Mouse (Mus musculus): ENCODE measurements at regions not wholly inside any gene's neighbourhood (a gene's known extent, or its start where the extent isn't known, plus 50 kb on each side); places are given as distances from the start of the nearest gene placed in this dataset.
A peak's percentile ranks its signal among the peaks of the same experiment; 100 is the strongest.

DNA sequence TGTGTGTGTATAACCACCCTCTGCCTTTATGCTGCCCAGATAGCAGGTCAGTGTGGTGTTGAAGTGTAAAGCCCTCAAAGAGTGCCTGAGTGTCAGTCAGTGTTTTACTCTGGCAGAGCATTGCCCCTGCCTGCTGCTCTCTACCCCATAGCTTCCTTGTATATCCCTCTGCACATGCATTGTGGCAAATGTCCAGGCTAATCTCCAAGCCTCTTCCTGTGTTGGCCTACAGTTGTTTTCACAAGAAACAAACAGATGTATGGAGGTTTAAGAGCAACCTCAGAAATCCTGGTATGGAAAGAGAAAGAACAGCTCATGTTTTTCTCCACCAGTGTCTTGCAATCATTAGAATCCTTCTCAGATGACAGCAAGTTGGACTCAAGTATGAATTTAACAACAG, 201.0 kb upstream of the Id2 start:
- Histone ChIP-seq H3K4me3 (no peak overlapping the region), H3K27ac (no peak overlapping the region), H3K27me3 (ENCODE audit: control insufficient read depth, insufficient read depth, low read length) (no peaks in the 10 kb centered on the region), H3K9ac (ENCODE audit: low read depth, low read length) (no peak overlapping the region), H3K36me3 (ENCODE audit: control insufficient read depth, insufficient read depth, low read length) (no peaks in the 10 kb centered on the region), H3K4me1 (ENCODE audit: control insufficient read depth, insufficient read depth, low read length) (no peaks in the 10 kb centered on the region; the same call in none of the 2 replicates), H3K79me2 (replicated peaks; ENCODE audit: control insufficient read depth, insufficient read depth, low read length) (no peaks in the 10 kb centered on the region)
- DNase-seq: no peak
- TF ChIP-seq EP300 (IDR thresholded peaks at IDR 0.05; ENCODE audit: insufficient read depth, low read depth, low read length) (no peak), POLR2A (IDR thresholded peaks at IDR 0.05; ENCODE audit: insufficient read depth, low read depth, low read length) (no peak)
- intact Hi-C loops (cut with DNase I): no loop called here

DNA sequence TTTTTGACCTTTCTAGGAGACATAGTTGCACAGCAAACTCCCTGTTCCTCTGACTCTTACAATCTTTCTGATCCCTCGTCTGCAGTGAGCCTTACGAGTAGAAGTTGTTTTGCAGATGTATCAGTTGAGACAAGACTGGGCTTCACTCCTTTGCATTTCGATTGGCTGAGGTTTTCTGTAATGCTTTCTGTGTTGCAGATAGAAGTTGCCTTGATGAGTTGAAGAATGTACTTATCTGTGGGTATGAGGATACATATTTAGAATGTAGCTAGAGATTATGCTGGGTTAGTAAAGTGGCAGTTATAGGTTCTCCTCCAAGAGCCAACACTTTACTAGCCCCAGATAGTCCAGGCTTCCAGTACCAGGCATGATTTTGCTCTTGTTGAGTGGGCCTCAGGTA, 199.7 kb upstream of the Id2 start:
- Histone ChIP-seq H3K36me3 (ENCODE audit: control insufficient read depth, insufficient read depth, low read length) (no peaks in the 10 kb centered on the region), H3K9ac (ENCODE audit: low read depth, low read length) (no peak overlapping the region), H3K4me1 (ENCODE audit: control insufficient read depth, insufficient read depth, low read length) (no peaks in the 10 kb centered on the region; the same call in none of the 2 replicates), H3K4me3 (no peak overlapping the region), H3K79me2 (replicated peaks; ENCODE audit: control insufficient read depth, insufficient read depth, low read length) (no peaks in the 10 kb centered on the region), H3K27ac (no peak overlapping the region), H3K27me3 (ENCODE audit: control insufficient read depth, insufficient read depth, low read length) (no peaks in the 10 kb centered on the region)
- WGBS: 86% methylated on average over 3 of the region's 3 CpGs
- no peak for TF ChIP-seq POLR2A (IDR thresholded peaks at IDR 0.05; ENCODE audit: insufficient read depth, low read depth, low read length)
- no peak for DNase-seq
- intact Hi-C loops (cut with DNase I): no loop called here

DNA sequence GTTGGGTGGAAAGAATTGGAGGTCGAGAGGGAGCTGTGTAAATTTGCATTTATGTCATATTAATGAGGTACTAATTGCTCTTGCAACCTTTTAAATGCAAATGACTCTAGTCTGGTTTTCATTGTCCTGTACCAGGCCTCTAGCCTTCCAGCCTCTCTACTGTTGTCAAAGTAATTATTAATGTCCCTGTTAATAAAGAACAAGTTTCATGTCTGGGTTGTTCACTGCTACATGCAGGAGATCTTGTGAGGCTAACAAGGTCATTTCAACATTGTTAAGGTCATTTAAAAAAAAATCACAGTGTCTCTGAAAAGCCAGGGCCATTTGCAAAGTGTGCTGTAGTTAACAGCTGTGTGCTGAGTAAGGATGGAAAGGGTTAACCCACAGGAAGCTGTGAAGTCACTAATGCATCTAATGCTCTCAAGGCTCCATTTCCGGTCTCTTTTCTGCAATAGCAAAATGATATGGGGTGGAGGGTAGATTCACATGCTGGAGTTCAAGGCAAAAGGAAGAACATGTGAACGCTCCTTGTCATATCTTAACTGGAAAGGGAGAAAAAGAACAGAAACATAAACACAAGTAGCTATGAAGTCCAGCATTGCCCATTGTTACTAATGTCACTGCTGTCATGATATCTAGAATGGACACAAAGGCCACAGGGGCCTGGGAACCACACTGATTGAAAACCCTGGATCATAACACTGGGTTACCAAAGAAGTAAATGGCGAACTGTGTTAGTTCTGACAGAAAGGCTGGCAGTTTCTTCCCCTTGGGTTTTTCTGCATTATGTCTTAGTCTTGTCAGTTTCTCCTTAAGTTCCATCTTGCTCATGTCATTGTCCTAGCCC, 197.5 kb upstream of the Id2 start:
- Histone ChIP-seq H3K9ac (ENCODE audit: low read depth, low read length) (no peak overlapping the region), H3K4me1 (ENCODE audit: control insufficient read depth, insufficient read depth, low read length) (no peaks in the 10 kb centered on the region; the same call in 1 of the 2 replicates), H3K4me3 (no peak overlapping the region), H3K27ac (no peak overlapping the region), H3K27me3 (ENCODE audit: control insufficient read depth, insufficient read depth, low read length) (no peaks in the 10 kb centered on the region), H3K36me3 (ENCODE audit: control insufficient read depth, insufficient read depth, low read length) (no peaks in the 10 kb centered on the region), H3K79me2 (replicated peaks; ENCODE audit: control insufficient read depth, insufficient read depth, low read length) (no peaks in the 10 kb centered on the region)
- intact Hi-C loops (cut with DNase I): no loop called here
- TF ChIP-seq POLR2A (IDR thresholded peaks at IDR 0.05; ENCODE audit: insufficient read depth, low read depth, low read length): no peak
- no peak for TF ChIP-seq EP300 (IDR thresholded peaks at IDR 0.05; ENCODE audit: insufficient read depth, low read depth, low read length)
- TF ChIP-seq CTCF (IDR thresholded peaks at IDR 0.05): no peak
- no peak for DNase-seq
- 55% methylated on average over 4 of the region's 4 CpGs for WGBS

DNA sequence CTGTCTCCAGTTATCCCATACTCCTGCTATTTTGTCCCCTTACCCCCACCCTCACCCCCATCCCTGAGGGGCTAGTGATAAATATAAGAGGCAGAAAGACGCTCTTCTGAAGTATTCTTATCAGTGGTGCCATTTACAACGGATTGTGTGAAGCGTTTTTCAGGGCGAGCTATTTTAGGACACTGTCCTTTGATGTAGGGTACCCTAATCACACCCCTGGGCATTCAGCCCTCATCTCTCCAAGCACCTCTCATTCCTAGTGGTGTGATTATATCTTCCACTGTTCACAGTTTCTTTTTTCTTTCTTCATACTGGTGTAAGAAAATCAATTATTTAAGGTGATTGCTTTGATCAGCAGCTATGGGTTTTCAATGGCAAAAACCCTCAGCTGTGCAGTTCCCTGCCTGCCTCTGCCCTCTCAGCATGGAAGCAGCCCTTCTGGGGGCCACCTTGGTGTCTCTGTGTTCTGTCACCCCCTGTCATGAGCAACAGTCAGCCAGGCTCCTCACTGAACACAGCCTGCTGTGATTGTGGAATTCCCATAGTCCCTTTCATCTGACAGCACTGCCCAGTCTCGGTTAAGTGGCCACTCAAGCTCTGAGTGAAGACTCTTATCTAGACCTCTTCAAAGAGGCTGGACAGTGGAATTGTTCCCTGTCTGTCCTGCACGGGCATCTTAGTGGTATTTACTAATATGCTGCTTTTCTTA, 196.7 kb upstream of the Id2 start:
- WGBS: 48% methylated on average over 6 of the region's 6 CpGs
- Histone ChIP-seq H3K4me3 (no peak overlapping the region), H3K27me3 (ENCODE audit: control insufficient read depth, insufficient read depth, low read length) (no peaks in the 10 kb centered on the region), H3K4me1 (ENCODE audit: control insufficient read depth, insufficient read depth, low read length) (no peaks in the 10 kb centered on the region; the same call in 1 of the 2 replicates), H3K27ac (no peak overlapping the region), H3K36me3 (ENCODE audit: control insufficient read depth, insufficient read depth, low read length) (no peaks in the 10 kb centered on the region), H3K9ac (ENCODE audit: low read depth, low read length) (no peak overlapping the region), H3K79me2 (replicated peaks; ENCODE audit: control insufficient read depth, insufficient read depth, low read length) (no peaks in the 10 kb centered on the region)
- intact Hi-C loops (cut with DNase I): no loop called here
- no peak for DNase-seq
- TF ChIP-seq EP300 (IDR thresholded peaks at IDR 0.05; ENCODE audit: insufficient read depth, low read depth, low read length) (no peak), CTCF (IDR thresholded peaks at IDR 0.05) (no peak), POLR2A (IDR thresholded peaks at IDR 0.05; ENCODE audit: insufficient read depth, low read depth, low read length) (no peak)

DNA sequence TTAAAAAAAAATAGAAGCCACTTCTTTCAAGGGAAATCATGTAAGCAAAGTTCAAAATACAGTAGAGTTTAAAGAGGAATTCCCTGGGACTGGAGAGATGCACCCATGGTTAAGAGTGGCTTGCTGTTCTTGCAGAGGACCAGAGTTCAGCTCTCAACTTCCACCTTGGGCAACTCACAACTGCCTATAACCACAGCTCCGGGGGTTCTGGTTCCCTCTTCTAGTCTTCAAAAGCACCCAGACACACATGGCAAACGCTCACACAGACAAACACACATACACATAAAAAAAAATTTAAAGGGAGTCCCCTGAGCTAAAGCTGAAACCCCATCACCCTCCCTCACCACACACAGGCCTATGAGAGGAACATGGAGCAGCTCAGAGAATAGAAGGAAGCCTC, 192.4 kb upstream of the Id2 start:
- WGBS: 97% methylated on average over 2 of the region's 2 CpGs
- no peak for TF ChIP-seq POLR2A (IDR thresholded peaks at IDR 0.05; ENCODE audit: insufficient read depth, low read depth, low read length)
- TF ChIP-seq EP300 (IDR thresholded peaks at IDR 0.05; ENCODE audit: insufficient read depth, low read depth, low read length): no peak
- TF ChIP-seq CTCF (IDR thresholded peaks at IDR 0.05): no peak
- Histone ChIP-seq H3K27me3 (ENCODE audit: control insufficient read depth, insufficient read depth, low read length) (no peaks in the 10 kb centered on the region), H3K36me3 (ENCODE audit: control insufficient read depth, insufficient read depth, low read length) (no peaks in the 10 kb centered on the region), H3K4me1 (ENCODE audit: control insufficient read depth, insufficient read depth, low read length) (no peaks in the 10 kb centered on the region; the same call in 1 of the 2 replicates), H3K4me3 (no peak overlapping the region), H3K27ac (no peak overlapping the region), H3K79me2 (replicated peaks; ENCODE audit: control insufficient read depth, insufficient read depth, low read length) (no peaks in the 10 kb centered on the region), H3K9ac (ENCODE audit: low read depth, low read length) (no peak overlapping the region)
- intact Hi-C loops (cut with DNase I): no loop called here
- DNase-seq: no peak

DNA sequence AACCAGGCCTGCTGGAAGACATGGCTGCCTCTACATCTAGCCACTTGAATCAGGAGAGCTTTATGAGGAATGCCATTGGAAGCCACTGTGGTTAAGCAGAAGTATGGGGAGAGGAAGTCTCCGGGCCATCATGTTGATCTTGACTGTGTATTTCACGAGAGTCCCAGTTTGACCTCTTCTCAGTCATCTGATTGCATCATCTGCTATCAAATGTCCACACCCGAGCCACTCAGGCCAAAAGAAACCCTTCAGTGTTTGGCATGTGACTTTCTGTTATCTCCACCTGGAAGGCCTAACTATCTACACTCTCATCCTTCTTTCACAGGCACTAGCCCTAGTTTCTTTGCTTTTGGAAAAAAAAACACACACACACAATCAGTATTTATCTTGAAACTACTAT, 186.9 kb upstream of the Id2 start:
- H3K9ac ChIP-seq (ENCODE audit: low read depth, low read length): no peak overlapping the region
- no peaks in the 10 kb centered on the region for H3K79me2 ChIP-seq (replicated peaks; ENCODE audit: control insufficient read depth, insufficient read depth, low read length)
- no peak overlapping the region for H3K4me3 ChIP-seq
- H3K27ac ChIP-seq: no peak overlapping the region
- intact Hi-C loops (cut with DNase I): no loop called here
- DNase-seq: peak in 1 of 2 experiments; percentile 17
- 47% methylated on average over 3 of the region's 3 CpGs for WGBS
- peaks cover 1% of the 10 kb centered on the region; the same call in 1 of the 2 replicates for H3K27me3 ChIP-seq (ENCODE audit: control insufficient read depth, insufficient read depth, low read length)
- H3K36me3 ChIP-seq (ENCODE audit: control insufficient read depth, insufficient read depth, low read length): no peaks in the 10 kb centered on the region
- no peaks in the 10 kb centered on the region for H3K4me1 ChIP-seq (ENCODE audit: control insufficient read depth, insufficient read depth, low read length)
- no peak for TF ChIP-seq POLR2A (IDR thresholded peaks at IDR 0.05; ENCODE audit: insufficient read depth, low read depth, low read length)
- TF ChIP-seq EP300 (IDR thresholded peaks at IDR 0.05; ENCODE audit: insufficient read depth, low read depth, low read length): no peak
- no peak for TF ChIP-seq CTCF (IDR thresholded peaks at IDR 0.05)
